Mouse (Mus musculus) CH12.LX (cell line): ENCODE data around the gene Fam69a.

Source experiments
- CHD1 ChIP-seq: IDR thresholded peaks from 2 replicates; pipeline ENCODE4 v1.6.1; 2012; ENCODE audit warnings: low read depth, low read length, improper control_type of control experiment, inconsistent platforms
- POLR2A ChIP-seq: IDR thresholded peaks from 2 replicates; pipeline ENCODE4 v1.6.1; 2011; ENCODE audit warnings: low read depth, mild to moderate bottlenecking, improper control_type of control experiment, low read length
- RAD21 ChIP-seq: IDR thresholded peaks from 2 replicates; pipeline ENCODE4 v1.6.1; 2011; ENCODE audit warnings: low read depth, mild to moderate bottlenecking, low read length, improper control_type of control experiment, moderate library complexity

- TF ChIP-seq POLR2A (no peak), CHD1 (no peak), RAD21 (peak; percentile 20)
These were observed 32.5 kb upstream of the Fam69a start for GRCm38 (mm10) chr5:108019367-108019766.
